Mouse (Mus musculus) hindbrain, embryonic 13.5 days (tissue): ENCODE measurements around the gene Smdt1. TPM values are rescaled to one million over a fixed set of nuclear protein-coding genes. Genes with fewer than 3 reads are reported as not detected.
A peak's percentile ranks its signal among the peaks of the same experiment; 100 is the strongest.

Experiments
- ATAC-seq: fragments of 200-750 bp; cut with Nextera tagmentation; 2 replicates; pipeline ENCODE4 v1.8.0; 2017; ENCODE audit warnings: moderate TSS enrichment; ENCODE audit not compliant: low FRiP score
- H3K27ac ChIP-seq: fragments of 300-500 bp; sonication (generic); 2 replicates; pipeline ENCODE4 v1.5.1; 2015; ENCODE audit warnings: inconsistent platforms, mild to moderate bottlenecking, moderate library complexity
- H3K27me3 ChIP-seq: fragments of 300-500 bp; sonication (generic); 2 replicates; pipeline ENCODE4 v1.6.1; 2015; ENCODE audit warnings: mild to moderate bottlenecking, inconsistent platforms
- H3K36me3 ChIP-seq: fragments of 300-500 bp; sonication (generic); 2 replicates; pipeline ENCODE4 v1.6.1; 2015; ENCODE audit warnings: mild to moderate bottlenecking, inconsistent platforms
- H3K4me1 ChIP-seq: fragments of 300-500 bp; sonication (generic); replicated peaks from 2 replicates; pipeline ENCODE4 v1.6.1; 2015; ENCODE audit warnings: inconsistent platforms
- H3K4me2 ChIP-seq: fragments of 300-500 bp; sonication (generic); 2 replicates; pipeline ENCODE4 v1.6.1; 2015; ENCODE audit warnings: inconsistent platforms, mild to moderate bottlenecking, moderate library complexity
- H3K4me3 ChIP-seq: fragments of 300-500 bp; sonication (generic); 2 replicates; pipeline ENCODE4 v1.5.1; 2015; ENCODE audit warnings: mild to moderate bottlenecking, inconsistent platforms
- H3K9ac ChIP-seq: fragments of 300-500 bp; sonication (generic); 2 replicates; pipeline ENCODE4 v1.6.1; 2015; ENCODE audit warnings: mild to moderate bottlenecking, inconsistent platforms
- H3K9me3 ChIP-seq: fragments of 300-500 bp; sonication (generic); 2 replicates; pipeline ENCODE4 v1.6.1; 2016; ENCODE audit warnings: inconsistent platforms
- WGBS: fragments of 180-500 bp; shearing (Covaris S2); methylation state at CpG from one replicate; pipeline ENCODE4 v1.1.7; 2015; 5-methylcytosine and 5-hydroxymethylcytosine counted together
- polyA plus RNA-seq: library from polyadenylated mRNA; unstranded; fragments of >200 nt; fragmentation: Nextera tagmentation; extraction: Ambion mirVana; gene quantifications from 2 replicates; pipeline ENCODE4 v1.2.1, GENCODE M21; 2015

Smdt1 gene
- 348 and 365 TPM in 2 replicates for polyA plus RNA-seq

GRCm38 (mm10) chr15:82338593-82339112, at the start of gene Smdt1, which contains the start of the genes Naga and Pheta2:
Smdt1 (plus strand) TSS chr15:82338959.
Naga (minus strand) TSS chr15:82338925.
Pheta2 (plus strand) TSS chr15:82338942.
- Histone ChIP-seq H3K4me1 (peaks cover 25% of the 10 kb centered on the region), H3K4me3 (peak within 1 kb of the TSS; percentile 56), H3K4me2 (peak within 1 kb of the TSS; percentile 65), H3K27me3 (peaks cover 24% of the 10 kb centered on the region), H3K27ac (peak within 1 kb of the TSS; percentile 59), H3K36me3 (peaks cover 17% of the 10 kb centered on the region), H3K9me3 (no peaks in the 10 kb centered on the region), H3K9ac (peak within 1 kb of the TSS; percentile 78)
- under 1% methylated on average over 41 of the region's 41 CpGs for WGBS
- peak; percentile 92 for ATAC-seq

- Histone ChIP-seq H3K9me3 (no peaks in the 10 kb centered on the region), H3K4me3 (no peak overlapping the region), H3K27ac (no peak overlapping the region), H3K4me1 (peaks cover 24% of the 10 kb centered on the region), H3K4me2 (no peak overlapping the region), H3K27me3 (no peaks in the 10 kb centered on the region), H3K36me3 (peaks cover 75% of the 10 kb centered on the region), H3K9ac (no peak overlapping the region)
- ATAC-seq, result no peak
- WGBS, result 84% methylated on average over 7 of the region's 7 CpGs
Measured at GRCm38 (mm10) chr15:82290252-82290651, 48.5 kb upstream of the Smdt1 start.

GRCm38 (mm10) chr15:82292851-82293250, 45.9 kb upstream of the Smdt1 start:
- Histone ChIP-seq H3K4me3 (no peak overlapping the region), H3K27ac (peak overlapping the region; percentile 78), H3K9me3 (no peaks in the 10 kb centered on the region), H3K4me2 (peak overlapping the region; percentile 31), H3K27me3 (no peaks in the 10 kb centered on the region), H3K9ac (0 out of 2 replicates have a peak overlapping the region, but pooled peaks have one; percentile 24), H3K36me3 (peaks cover 50% of the 10 kb centered on the region), H3K4me1 (peaks cover 24% of the 10 kb centered on the region)
- WGBS, result 17% methylated on average over 5 of the region's 5 CpGs
- ATAC-seq, result peak; percentile 44

- Histone ChIP-seq H3K27ac (peak overlapping the region; percentile 78), H3K36me3 (peaks cover 46% of the 10 kb centered on the region), H3K27me3 (no peaks in the 10 kb centered on the region), H3K9ac (0 out of 2 replicates have a peak overlapping the region, but pooled peaks have one; percentile 24), H3K9me3 (no peaks in the 10 kb centered on the region), H3K4me2 (peak overlapping the region; percentile 31), H3K4me3 (no peak overlapping the region), H3K4me1 (peaks cover 24% of the 10 kb centered on the region)
- peak; percentile 86 for ATAC-seq
- 5% methylated on average over 7 of the region's 7 CpGs for WGBS
Measured at GRCm38 (mm10) chr15:82293271-82293711, 45.5 kb upstream of the Smdt1 start.

GRCm38 (mm10) chr15:82294059-82294458, 44.7 kb upstream of the Smdt1 start:
- H3K27ac ChIP-seq, result peak overlapping the region; percentile 78; the same call in 1 of the 2 replicates
- H3K4me3 ChIP-seq, result no peak overlapping the region
- no peak overlapping the region for H3K4me2 ChIP-seq
- H3K4me1 ChIP-seq, result peaks cover 24% of the 10 kb centered on the region
- peaks cover 38% of the 10 kb centered on the region for H3K36me3 ChIP-seq
- H3K9ac ChIP-seq, result no peak overlapping the region
- 0 out of 2 replicates have a peak, but pooled peaks cover 3% of the 10 kb centered on the region for H3K27me3 ChIP-seq
- H3K9me3 ChIP-seq, result no peaks in the 10 kb centered on the region
- whole genome bisulfite sequencing, result 42% methylated on average over 8 of the region's 8 CpGs
- 0 out of 2 replicates have a peak, but pooled peaks have one; percentile 12 for ATAC-seq

GRCm38 (mm10) chr15:82298764-82299561, 39.8 kb upstream of the Smdt1 start, which contains the start of gene Wbp2nl:
Wbp2nl (plus strand) TSS chr15:82298954.
- H3K27ac ChIP-seq, result no peak within 1 kb of the TSS
- H3K4me3 ChIP-seq, result no peak within 1 kb of the TSS
- no peaks in the 10 kb centered on the region for H3K9me3 ChIP-seq
- no peaks in the 10 kb centered on the region for H3K36me3 ChIP-seq
- peaks cover 6% of the 10 kb centered on the region for H3K4me1 ChIP-seq
- H3K4me2 ChIP-seq, result no peak within 1 kb of the TSS; the same call in 1 of the 2 replicates
- H3K27me3 ChIP-seq, result 0 out of 2 replicates have a peak, but pooled peaks cover 3% of the 10 kb centered on the region
- ATAC-seq, result no peak
- no peak within 1 kb of the TSS for H3K9ac ChIP-seq
- 60% methylated on average over 39 of the region's 39 CpGs for WGBS

- Histone ChIP-seq H3K4me3 (no peak overlapping the region), H3K4me2 (no peak overlapping the region), H3K27me3 (no peaks in the 10 kb centered on the region), H3K36me3 (no peaks in the 10 kb centered on the region), H3K9ac (no peak overlapping the region), H3K4me1 (no peaks in the 10 kb centered on the region), H3K27ac (no peak overlapping the region), H3K9me3 (no peaks in the 10 kb centered on the region)
- ATAC-seq, result no peak
- WGBS, result 81% methylated on average over 3 of the region's 3 CpGs
Measured at GRCm38 (mm10) chr15:82307107-82307506, 31.7 kb upstream of the Smdt1 start.

GRCm38 (mm10) chr15:82308416-82308815, 30.3 kb upstream of the Smdt1 start:
- 84% methylated on average over 3 of the region's 3 CpGs for WGBS
- no peak overlapping the region for H3K4me3 ChIP-seq
- H3K9ac ChIP-seq, result no peak overlapping the region
- H3K9me3 ChIP-seq, result no peaks in the 10 kb centered on the region
- no peak overlapping the region for H3K27ac ChIP-seq
- no peaks in the 10 kb centered on the region for H3K4me1 ChIP-seq
- H3K4me2 ChIP-seq, result no peak overlapping the region
- H3K36me3 ChIP-seq, result no peaks in the 10 kb centered on the region
- no peaks in the 10 kb centered on the region for H3K27me3 ChIP-seq
- ATAC-seq, result no peak

- Histone ChIP-seq H3K9ac (no peak overlapping the region), H3K4me1 (no peaks in the 10 kb centered on the region), H3K4me2 (no peak overlapping the region), H3K27ac (no peak overlapping the region), H3K9me3 (no peaks in the 10 kb centered on the region), H3K27me3 (no peaks in the 10 kb centered on the region), H3K36me3 (no peaks in the 10 kb centered on the region), H3K4me3 (no peak overlapping the region)
- WGBS, result 87% methylated on average over 6 of the region's 6 CpGs
- ATAC-seq, result no peak
Measured at GRCm38 (mm10) chr15:82317839-82318238, 20.9 kb upstream of the Smdt1 start.

GRCm38 (mm10) chr15:82319613-82320012, 19.1 kb upstream of the Smdt1 start:
- Histone ChIP-seq H3K27me3 (no peaks in the 10 kb centered on the region), H3K9ac (no peak overlapping the region), H3K4me1 (peaks cover 4% of the 10 kb centered on the region), H3K4me2 (no peak overlapping the region), H3K9me3 (no peaks in the 10 kb centered on the region), H3K27ac (no peak overlapping the region), H3K36me3 (no peaks in the 10 kb centered on the region), H3K4me3 (no peak overlapping the region)
- WGBS, result 87% methylated on average over 1 of the region's 1 CpGs
- no peak for ATAC-seq

GRCm38 (mm10) chr15:82322195-82322594, 16.6 kb upstream of the Smdt1 start:
- no peak overlapping the region for H3K27ac ChIP-seq
- ATAC-seq, result no peak
- no peak overlapping the region for H3K4me3 ChIP-seq
- no peak overlapping the region for H3K4me2 ChIP-seq
- 70% methylated on average over 8 of the region's 8 CpGs for WGBS
- no peaks in the 10 kb centered on the region for H3K9me3 ChIP-seq
- no peaks in the 10 kb centered on the region for H3K27me3 ChIP-seq
- H3K36me3 ChIP-seq, result no peaks in the 10 kb centered on the region
- H3K4me1 ChIP-seq, result peaks cover 4% of the 10 kb centered on the region
- no peak overlapping the region for H3K9ac ChIP-seq

GRCm38 (mm10) chr15:82325382-82325781, 13.4 kb upstream of the Smdt1 start:
- no peak overlapping the region for H3K27ac ChIP-seq
- WGBS, result 77% methylated on average over 2 of the region's 2 CpGs
- H3K9ac ChIP-seq, result no peak overlapping the region
- H3K4me1 ChIP-seq, result peaks cover 4% of the 10 kb centered on the region
- no peaks in the 10 kb centered on the region for H3K27me3 ChIP-seq
- no peaks in the 10 kb centered on the region for H3K9me3 ChIP-seq
- no peak overlapping the region for H3K4me2 ChIP-seq
- H3K4me3 ChIP-seq, result no peak overlapping the region
- ATAC-seq, result no peak
- peaks cover 15% of the 10 kb centered on the region for H3K36me3 ChIP-seq
